Mouse (Mus musculus) hindbrain, embryonic 11.5 days (tissue): ENCODE data around the gene Swt1. TPM values are rescaled to one million over a fixed set of nuclear protein-coding genes. Genes with fewer than 3 reads are reported as not detected.
"Not testable (repeated sequence)": the region's sequence is repeated elsewhere in the genome, so short reads cannot be mapped to it uniquely, and the experiment has no call there.

ENCODE experiments used
- ATAC-seq: fragments of 200-750 bp; cut with Nextera tagmentation; 2 replicates; pipeline ENCODE4 v1.8.0; 2017; ENCODE audit warnings: mild to moderate bottlenecking, moderate TSS enrichment, moderate library complexity; ENCODE audit not compliant: low FRiP score
- DNase-seq: peaks from one replicate; pipeline ENCODE4 v3.0.0-alpha.2; 2015; ENCODE audit warnings: low spot score
- H3K27ac ChIP-seq: fragments of 300-500 bp; sonication (generic); 2 replicates; pipeline ENCODE4 v1.5.1; 2014; ENCODE audit warnings: mild to moderate bottlenecking, low read depth, low read length
- H3K27me3 ChIP-seq: fragments of 300-500 bp; sonication (generic); 2 replicates; pipeline ENCODE4 v1.6.1; 2014; ENCODE audit warnings: mild to moderate bottlenecking, low read length, moderate library complexity, mixed read lengths; ENCODE audit not compliant: control insufficient read depth, insufficient read depth
- H3K36me3 ChIP-seq: fragments of 300-500 bp; sonication (generic); 2 replicates; pipeline ENCODE4 v1.6.1; 2014; ENCODE audit warnings: mild to moderate bottlenecking, low read length, moderate library complexity, mixed read lengths; ENCODE audit not compliant: control insufficient read depth, insufficient read depth
- H3K4me1 ChIP-seq: fragments of 300-500 bp; sonication (generic); replicated peaks from 2 replicates; pipeline ENCODE4 v1.6.1; 2014; ENCODE audit warnings: low read length, mixed read lengths; ENCODE audit not compliant: control insufficient read depth, insufficient read depth
- H3K4me2 ChIP-seq: fragments of 300-500 bp; sonication (generic); replicated peaks from 2 replicates; pipeline ENCODE4 v1.6.1; 2014; ENCODE audit warnings: mild to moderate bottlenecking, low read depth, low read length
- H3K4me3 ChIP-seq: fragments of 300-500 bp; sonication (generic); 2 replicates; pipeline ENCODE4 v1.5.1; 2014; ENCODE audit warnings: low read depth, low read length
- H3K9ac ChIP-seq: fragments of 300-500 bp; sonication (generic); 2 replicates; pipeline ENCODE4 v1.6.1; 2014; ENCODE audit warnings: low read depth, low read length
- H3K9me3 ChIP-seq: fragments of 300-500 bp; sonication (generic); 2 replicates; pipeline ENCODE4 v1.6.1; 2016; ENCODE audit warnings: low read length; ENCODE audit not compliant: control insufficient read depth
- WGBS: fragments of 180-500 bp; shearing (Covaris S2); extraction: QIAGEN DNeasy Blood & Tissue Kit; methylation state at CpG from one replicate; pipeline ENCODE4 v1.1.7; 2014; 5-methylcytosine and 5-hydroxymethylcytosine counted together
- polyA plus RNA-seq: library from polyadenylated mRNA; unstranded; fragments of >200 nt; fragmentation: Nextera tagmentation; extraction: Ambion mirVana; gene quantifications from 2 replicates; pipeline ENCODE4 v1.2.1, GENCODE M21; 2014

The Swt1 gene
- polyA plus RNA-seq, 1 experiment from 2014 or later = 27.6 TPM

DNA sequence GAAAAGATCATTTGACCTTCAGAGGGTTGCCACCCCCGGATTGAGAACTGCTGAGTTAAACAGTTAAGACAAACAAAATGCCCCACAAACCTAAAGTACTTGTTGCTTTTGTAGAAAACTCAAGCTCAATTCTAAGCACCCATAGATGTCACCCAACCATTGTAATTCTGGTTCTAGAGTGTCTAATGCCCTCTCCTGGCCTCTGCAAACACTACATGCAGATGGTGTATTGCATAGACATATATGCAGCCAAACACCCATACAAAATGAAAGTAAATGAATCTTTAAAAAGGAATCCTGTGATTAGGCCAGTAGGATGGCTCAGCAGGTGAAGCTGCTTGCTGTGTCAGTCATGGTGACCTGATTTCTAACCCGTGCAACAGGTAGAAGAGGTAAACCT, 75.3 kb downstream of the Swt1 start:
- no peak for DNase-seq
- 89% methylated on average over 2 of the region's 2 CpGs for WGBS

DNA sequence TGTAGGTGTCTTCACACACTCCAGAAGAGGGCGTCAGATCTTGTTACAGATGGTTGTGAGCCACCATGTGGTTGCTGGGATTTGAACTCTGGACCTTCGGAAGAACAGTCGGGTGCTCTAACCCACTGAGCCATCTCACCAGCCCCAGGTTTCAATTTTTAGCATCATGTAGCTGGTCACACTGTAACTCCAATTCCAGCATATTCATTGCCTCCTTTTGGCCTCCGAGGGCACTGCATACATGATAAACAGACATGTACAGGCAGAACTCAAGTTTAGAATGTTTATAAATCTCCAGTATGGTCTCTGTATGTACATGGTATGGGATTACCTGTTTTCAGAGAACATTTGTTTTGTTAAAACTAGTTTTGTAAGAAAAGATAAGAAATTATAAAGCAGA, 80.0 kb downstream of the Swt1 start:
- H3K4me3 ChIP-seq, DNase-seq, H3K4me1 ChIP-seq, H3K9me3 ChIP-seq, ATAC-seq, H3K4me2 ChIP-seq, H3K27me3 ChIP-seq, H3K9ac ChIP-seq, H3K27ac ChIP-seq, H3K36me3 ChIP-seq: not testable (repeated sequence)
- 83% methylated on average over 4 of the region's 4 CpGs for WGBS

More for the DNA sequence above, 75.3 kb downstream of the Swt1 start:
- Histone ChIP-seq H3K4me1 (no peaks in the 10 kb centered on the region), H3K9ac (no peak overlapping the region), H3K27me3 (no peaks in the 10 kb centered on the region), H3K4me2 (no peak overlapping the region), H3K4me3 (no peak overlapping the region), H3K36me3 (peaks cover 10% of the 10 kb centered on the region), H3K27ac (no peak overlapping the region), H3K9me3 (no peaks in the 10 kb centered on the region)
- no peak; the same call in 1 of the 2 replicates for ATAC-seq

DNA sequence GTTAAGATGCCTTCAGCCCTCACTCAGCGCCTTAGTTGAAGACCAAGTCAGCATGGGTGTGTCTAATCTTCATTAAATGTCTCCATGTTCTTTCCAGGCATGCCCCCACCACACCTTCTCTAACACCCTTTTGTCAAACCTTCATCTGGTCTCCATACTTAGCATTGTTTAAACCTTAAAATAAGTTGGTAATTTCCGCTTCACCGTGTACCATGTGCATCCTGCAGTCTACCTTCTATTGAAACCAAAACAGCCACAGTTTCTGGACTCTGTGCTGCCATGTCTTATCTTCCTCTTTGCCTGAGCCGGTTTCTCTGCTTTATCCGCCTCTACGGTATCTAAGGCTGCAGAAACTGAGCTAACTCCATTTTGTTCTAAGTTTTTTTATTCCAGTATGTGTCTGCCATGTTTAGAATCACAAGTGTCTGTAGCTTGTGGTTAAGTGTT, 81.6 kb downstream of the Swt1 start:
- no peak for ATAC-seq
- 0 out of 2 replicates have a peak, but pooled peaks cover 3% of the 10 kb centered on the region for H3K4me1 ChIP-seq
- WGBS = 67% methylated on average over 6 of the region's 6 CpGs
- no peaks in the 10 kb centered on the region for H3K27me3 ChIP-seq
- peak overlapping the region; percentile 90 for H3K4me3 ChIP-seq
- peak overlapping the region; percentile 46 for H3K4me2 ChIP-seq
- no peaks in the 10 kb centered on the region for H3K36me3 ChIP-seq
- no peak overlapping the region for H3K27ac ChIP-seq
- H3K9ac ChIP-seq = 0 out of 2 replicates have a peak overlapping the region, but pooled peaks have one; percentile 19
- DNase-seq = no peak
- H3K9me3 ChIP-seq = no peaks in the 10 kb centered on the region

DNA sequence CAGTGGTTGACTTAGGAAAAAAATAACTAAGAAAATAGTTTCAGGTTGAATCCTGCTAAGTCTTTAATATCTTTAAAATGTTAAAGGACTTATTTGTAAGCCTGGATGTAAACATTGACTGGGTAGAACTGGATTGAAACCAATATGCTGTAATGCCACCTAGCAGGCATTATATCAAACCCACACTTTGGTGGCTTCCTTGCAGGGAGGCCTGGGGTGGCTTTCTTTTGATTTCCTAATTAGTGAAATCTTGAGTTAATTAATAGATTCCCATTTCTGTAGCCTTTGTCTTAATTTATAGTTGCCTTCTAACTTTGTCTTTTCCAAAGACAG, 82.4 kb downstream of the Swt1 start:
- Histone ChIP-seq H3K4me2 (peak overlapping the region; percentile 46), H3K27me3 (no peaks in the 10 kb centered on the region), H3K9me3 (no peaks in the 10 kb centered on the region), H3K27ac (no peak overlapping the region), H3K36me3 (no peaks in the 10 kb centered on the region), H3K4me3 (peak overlapping the region; percentile 90), H3K4me1 (0 out of 2 replicates have a peak, but pooled peaks cover 3% of the 10 kb centered on the region), H3K9ac (peak overlapping the region; percentile 95)
- DNase-seq = no peak
- ATAC-seq = no peak

DNA sequence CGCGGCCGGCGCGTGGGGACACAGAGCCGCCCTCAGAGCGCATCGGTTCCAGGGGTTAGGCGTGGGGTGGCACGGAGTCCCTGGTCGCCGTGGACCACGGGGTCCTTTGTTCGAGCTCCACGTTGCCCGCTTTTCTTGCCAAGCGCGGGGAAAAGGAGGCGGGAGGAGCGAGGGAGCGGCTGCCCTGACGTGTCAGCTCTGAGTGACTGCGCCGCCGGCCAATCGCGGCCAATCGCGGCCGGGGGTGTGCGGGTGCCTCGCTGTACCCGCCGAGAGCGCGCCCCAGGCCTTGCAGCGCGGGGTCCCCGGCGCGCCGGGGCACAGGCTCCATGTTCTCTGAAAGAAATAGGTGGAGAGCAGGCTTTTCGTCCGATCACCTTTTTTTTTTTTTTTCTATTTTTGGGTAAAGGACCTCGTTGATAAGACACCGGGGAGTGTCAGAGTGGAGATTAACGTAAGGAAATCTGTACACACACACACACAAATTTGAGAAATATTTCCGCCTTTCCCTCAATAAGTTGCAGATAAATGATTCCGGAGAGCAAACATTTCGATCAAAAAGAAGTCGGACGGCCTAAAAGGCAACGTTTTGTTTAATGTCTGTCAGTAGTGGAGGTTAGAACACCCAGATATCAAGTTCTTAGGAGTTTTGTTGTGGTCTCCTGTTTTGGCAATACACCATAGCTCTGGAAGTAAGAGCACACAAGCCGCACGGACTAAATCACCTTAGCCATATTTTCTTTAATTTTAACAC, 83.0 kb downstream of the Swt1 start:
- Histone ChIP-seq H3K36me3 (no peaks in the 10 kb centered on the region), H3K27ac (peak overlapping the region; percentile 94), H3K9ac (peak overlapping the region; percentile 95), H3K4me2 (peak overlapping the region; percentile 46), H3K4me3 (peak overlapping the region; percentile 90), H3K27me3 (no peaks in the 10 kb centered on the region), H3K9me3 (no peaks in the 10 kb centered on the region), H3K4me1 (0 out of 2 replicates have a peak, but pooled peaks cover 3% of the 10 kb centered on the region)
- ATAC-seq (peak; percentile 85), DNase-seq (peak; percentile 94)
- under 1% methylated on average over 52 of the region's 55 CpGs for WGBS

DNA sequence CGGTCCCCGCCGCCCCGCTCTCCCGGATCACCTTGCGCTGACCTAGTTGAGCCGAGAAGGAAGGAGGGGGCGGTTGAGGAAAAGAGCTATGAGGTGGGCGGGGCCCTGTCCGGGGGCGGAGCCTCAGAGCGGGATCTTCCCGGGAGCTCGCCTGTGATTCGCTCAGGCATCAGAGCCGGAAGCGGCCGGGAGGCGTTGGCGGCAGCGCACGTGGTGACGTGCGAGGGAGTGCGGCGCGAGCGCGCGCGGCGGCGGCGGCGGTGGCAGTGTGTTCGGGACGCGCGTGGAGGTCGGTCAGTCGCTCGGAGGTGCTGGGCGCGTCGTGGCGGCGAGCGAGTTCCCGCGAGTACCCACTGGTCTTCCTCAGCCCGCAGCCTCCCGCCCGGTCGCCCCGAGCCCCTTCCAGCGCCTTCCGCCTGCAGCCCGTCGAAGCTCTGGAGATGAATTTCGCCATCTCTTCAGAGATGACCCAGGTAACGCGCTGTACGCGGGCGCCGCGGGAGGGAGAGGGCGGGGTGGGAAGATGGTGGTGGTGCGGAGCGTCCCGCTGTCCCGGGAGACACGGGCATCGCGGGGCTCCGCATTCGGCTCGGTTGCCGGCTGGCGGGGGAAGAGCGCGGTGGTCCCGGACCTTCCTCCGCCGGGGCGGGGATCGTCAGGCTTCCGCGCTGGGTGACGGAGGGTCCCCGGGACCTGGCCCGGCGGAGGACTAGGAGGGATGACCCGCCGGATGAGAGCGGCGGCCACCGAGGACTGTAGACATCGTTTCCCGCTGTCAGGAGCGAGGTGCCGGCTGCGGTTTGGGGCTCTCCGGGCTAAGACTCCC, 83.8 kb downstream of the Swt1 start, which contains the start of gene Ivns1abp:
Gene Ivns1abp, plus strand, starts transcription at position 195 of the 826 bp plus-strand sequence.
- Histone ChIP-seq H3K36me3 (no peaks in the 10 kb centered on the region), H3K27me3 (no peaks in the 10 kb centered on the region), H3K4me2 (peak within 1 kb of the TSS; percentile 46), H3K9me3 (no peaks in the 10 kb centered on the region), H3K27ac (peak within 1 kb of the TSS; percentile 94), H3K9ac (peak within 1 kb of the TSS; percentile 95), H3K4me3 (peak within 1 kb of the TSS; percentile 90), H3K4me1 (0 out of 2 replicates have a peak, but pooled peaks cover 3% of the 10 kb centered on the region)
- DNase-seq (peak; percentile 97), ATAC-seq (peak; percentile 95)
- under 1% methylated on average over 90 of the region's 104 CpGs for WGBS

DNA sequence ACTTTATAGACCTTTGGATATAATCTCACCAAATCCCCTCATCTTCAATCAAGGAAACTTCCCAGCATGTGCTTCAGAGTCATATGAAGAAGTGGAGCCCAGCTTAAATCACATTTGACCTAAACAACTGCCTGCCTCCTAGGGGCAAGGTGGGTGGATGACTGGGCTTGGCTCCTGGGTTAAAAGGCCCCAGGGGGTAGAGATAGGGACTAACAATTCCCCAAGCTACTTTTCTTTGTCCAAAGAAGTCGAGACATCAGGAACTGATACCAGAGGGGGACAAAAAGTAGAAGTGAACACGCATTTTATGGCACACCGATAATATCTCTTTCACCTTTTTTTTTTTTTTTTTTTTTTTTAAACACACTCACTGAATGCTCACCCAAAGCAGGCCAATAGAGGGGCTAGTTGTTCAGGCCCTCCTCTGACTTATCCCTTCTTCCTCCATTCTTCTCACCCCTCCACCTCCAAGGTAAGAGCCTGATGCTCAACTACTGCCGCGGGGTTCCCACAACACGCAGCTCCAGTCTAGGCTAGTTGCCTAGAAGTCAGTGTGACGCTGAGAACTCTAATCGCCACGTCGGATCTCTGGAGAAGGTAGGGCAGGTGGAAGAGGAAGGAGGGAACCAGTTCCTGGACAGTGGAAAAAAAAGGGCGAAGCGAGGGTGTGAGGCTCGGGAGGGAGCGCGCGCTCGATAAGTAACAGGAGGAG, 84.5 kb downstream of the Swt1 start:
- Histone ChIP-seq H3K27me3 (no peaks in the 10 kb centered on the region), H3K4me1 (0 out of 2 replicates have a peak, but pooled peaks cover 3% of the 10 kb centered on the region), H3K9ac (peak overlapping the region; percentile 95; the same call in 1 of the 2 replicates), H3K4me3 (peak overlapping the region; percentile 90), H3K4me2 (peak overlapping the region; percentile 46), H3K9me3 (no peaks in the 10 kb centered on the region), H3K27ac (no peak overlapping the region), H3K36me3 (no peaks in the 10 kb centered on the region)
- DNase-seq = peak; percentile 34
- WGBS = under 1% methylated on average over 15 of the region's 17 CpGs
- ATAC-seq = no peak; the same call in none of the 2 replicates

DNA sequence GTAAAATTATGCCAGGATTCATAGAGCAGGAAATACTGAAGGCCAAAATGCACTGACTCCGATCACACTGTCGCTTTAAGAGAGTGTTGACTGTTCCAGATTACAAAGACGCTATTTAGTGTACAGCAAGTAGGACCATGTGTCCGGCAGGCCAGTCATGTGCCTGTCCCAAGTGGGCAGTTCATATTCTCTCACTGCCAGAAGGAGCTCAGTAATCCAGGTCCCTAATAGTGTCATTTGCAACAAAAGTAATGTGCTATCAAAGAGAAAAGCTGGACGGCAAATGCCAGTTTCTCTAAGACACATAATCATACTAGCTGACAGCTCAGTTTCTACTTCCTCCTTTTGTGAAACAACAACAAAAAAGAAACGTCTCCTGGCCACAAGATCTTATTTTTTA, 85.3 kb downstream of the Swt1 start:
- no peak for DNase-seq
- Histone ChIP-seq H3K4me2 (no peak overlapping the region), H3K27me3 (no peaks in the 10 kb centered on the region), H3K27ac (no peak overlapping the region), H3K36me3 (no peaks in the 10 kb centered on the region), H3K4me1 (0 out of 2 replicates have a peak, but pooled peaks cover 3% of the 10 kb centered on the region), H3K9ac (no peak overlapping the region), H3K4me3 (no peak overlapping the region), H3K9me3 (no peaks in the 10 kb centered on the region)
- ATAC-seq = no peak
- 40% methylated on average over 6 of the region's 6 CpGs for WGBS
